Mouse (Mus musculus) embryo, embryonic 11.5 days (tissue): ENCODE results near the gene Skap1.

Experiments
- DNase-seq: peaks from one replicate; pipeline ENCODE4 v3.0.0-alpha.2; 2012; ENCODE audit warnings: low read depth, low spot score

The Skap1 gene

DNA sequence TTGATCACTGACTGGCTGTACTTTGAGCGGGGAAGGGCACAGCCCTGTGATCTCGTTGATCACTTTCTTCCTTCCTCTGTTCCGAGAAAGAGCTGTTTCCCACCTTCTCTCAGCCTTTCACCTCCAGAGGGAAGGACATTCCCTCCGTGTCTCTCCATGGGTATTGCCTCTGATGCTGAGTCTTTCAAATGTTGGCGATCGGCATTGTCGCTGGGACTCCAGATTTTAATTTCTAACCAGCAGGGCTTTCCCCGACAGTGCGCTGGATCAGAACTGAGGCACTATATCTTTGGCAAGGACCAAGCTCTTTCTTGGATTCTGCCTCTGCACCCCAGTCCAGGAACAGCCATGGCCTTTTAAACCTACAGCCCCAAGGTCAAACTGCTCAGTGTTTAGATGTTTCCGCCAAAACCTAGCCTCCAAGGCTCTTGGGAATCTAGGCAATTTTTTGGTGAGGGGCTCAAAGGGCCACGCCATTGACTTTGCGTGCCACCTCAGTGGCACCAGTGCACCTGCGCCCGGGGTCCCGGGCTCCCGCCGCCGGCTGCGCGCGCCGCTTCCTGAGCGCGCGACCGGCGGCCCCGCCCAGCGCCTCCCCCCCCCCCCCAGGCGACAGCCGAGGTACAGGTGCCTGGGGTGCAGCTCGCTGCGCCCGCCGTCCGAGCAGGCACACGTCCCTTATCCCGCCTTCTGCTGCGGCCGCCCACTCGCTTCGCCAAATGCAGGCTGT lies at the start of gene Skap1:
Skap1 (plus strand) TSS at position 608 of the 730 bp plus-strand sequence.
- no peak for DNase-seq

- no peak for DNase-seq
Observed at GRCm38 (mm10) chr11:96421074-96421473, 43.3 kb upstream of the Skap1 start.

- no peak for DNase-seq
Observed at GRCm38 (mm10) chr11:96421517-96422265, 42.7 kb upstream of the Skap1 start.

DNA sequence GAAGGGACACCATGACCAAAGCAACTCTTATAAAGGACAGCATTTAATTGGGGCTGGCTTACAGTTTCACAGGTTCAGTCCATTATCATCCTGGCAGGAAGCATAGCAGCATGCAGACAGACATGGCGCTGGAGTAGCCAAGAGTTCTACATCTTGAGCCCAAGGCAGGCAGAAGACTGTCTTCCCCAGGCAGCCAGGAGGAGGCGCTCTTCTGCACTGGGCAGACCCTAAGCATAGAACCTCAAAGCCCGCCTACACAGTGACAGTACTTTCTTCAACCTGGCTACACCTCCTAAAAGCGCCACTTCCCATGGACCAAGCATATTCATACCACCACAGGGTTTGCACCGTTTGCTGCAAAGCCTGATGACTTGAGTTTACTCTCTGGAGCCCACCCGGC lies 39.2 kb upstream of the Skap1 start:
- DNase-seq = no peak

- no peak for DNase-seq
Observed at GRCm38 (mm10) chr11:96426191-96426590, 38.2 kb upstream of the Skap1 start.

- no peak for DNase-seq
Observed at GRCm38 (mm10) chr11:96426805-96427204, 37.6 kb upstream of the Skap1 start.

DNA sequence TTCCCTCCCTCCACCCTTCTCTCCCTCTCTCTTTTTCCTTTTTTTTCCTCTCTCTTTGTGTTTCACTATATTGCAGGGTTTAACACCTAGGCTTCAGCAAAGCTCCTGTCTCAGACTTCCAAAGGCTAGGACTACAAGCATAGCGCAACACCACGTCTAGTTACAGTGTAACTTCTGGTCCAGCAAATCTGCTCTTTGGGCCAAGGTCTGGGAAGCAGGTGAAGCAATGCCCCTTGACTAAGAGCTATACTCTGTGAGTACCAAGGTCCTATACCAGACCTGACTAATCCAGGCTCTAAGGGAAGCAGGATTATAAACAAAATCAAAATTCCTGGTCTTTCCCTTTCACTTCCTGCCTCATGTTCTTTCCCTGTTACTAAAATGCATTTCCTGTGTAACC lies 35.3 kb upstream of the Skap1 start:
- no peak for DNase-seq

- no peak for DNase-seq
Observed at GRCm38 (mm10) chr11:96429891-96430290, 34.5 kb upstream of the Skap1 start.

DNA sequence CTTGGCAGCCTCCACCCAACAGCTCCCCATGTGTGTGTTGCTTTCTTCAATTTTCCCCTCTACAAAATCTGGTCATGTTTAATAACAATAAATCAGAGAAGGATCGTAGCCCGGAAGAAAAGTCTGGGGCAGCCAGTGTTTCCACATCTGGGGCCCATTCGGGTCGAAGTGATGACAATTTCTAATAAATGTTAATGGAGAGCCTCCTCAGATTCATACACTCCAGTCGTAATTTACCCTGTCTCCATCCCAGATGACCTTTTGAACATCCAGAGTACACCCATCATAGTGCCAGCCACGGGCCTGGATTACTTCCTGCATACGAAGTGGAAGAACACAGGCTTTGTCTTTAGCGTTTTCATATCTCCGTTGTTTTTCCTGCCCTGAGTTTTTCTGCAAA lies 32.5 kb upstream of the Skap1 start:
- no peak for DNase-seq

DNA sequence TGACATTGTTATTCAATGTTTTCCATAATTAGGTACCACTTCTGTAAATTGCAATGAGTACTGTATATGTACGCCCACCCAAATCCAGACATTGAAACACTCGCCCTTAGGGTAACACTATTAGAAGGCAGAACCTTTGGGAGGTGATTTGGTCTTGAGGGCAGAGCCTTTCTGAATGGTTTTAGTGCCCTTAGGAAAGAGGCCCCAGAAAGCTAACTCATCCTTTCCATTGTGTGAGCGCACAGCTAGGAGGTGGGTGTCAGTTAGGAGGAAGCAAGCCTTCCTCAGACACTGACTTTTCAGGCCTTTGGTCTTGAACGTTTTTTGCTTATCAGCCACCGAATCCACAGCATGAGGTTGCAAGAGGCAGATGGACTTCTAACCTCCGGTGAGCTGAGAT lies 29.5 kb upstream of the Skap1 start:
- no peak for DNase-seq

- DNase-seq = no peak
Observed at GRCm38 (mm10) chr11:96436525-96436924, 27.9 kb upstream of the Skap1 start.

- DNase-seq = no peak
Observed at GRCm38 (mm10) chr11:96438787-96439186, 25.6 kb upstream of the Skap1 start.

GRCm38 (mm10) chr11:96441546-96442185 lies 22.7 kb upstream of the Skap1 start:
- no peak for DNase-seq

- DNase-seq = no peak
Observed at GRCm38 (mm10) chr11:96442468-96442867, 21.9 kb upstream of the Skap1 start.

DNA sequence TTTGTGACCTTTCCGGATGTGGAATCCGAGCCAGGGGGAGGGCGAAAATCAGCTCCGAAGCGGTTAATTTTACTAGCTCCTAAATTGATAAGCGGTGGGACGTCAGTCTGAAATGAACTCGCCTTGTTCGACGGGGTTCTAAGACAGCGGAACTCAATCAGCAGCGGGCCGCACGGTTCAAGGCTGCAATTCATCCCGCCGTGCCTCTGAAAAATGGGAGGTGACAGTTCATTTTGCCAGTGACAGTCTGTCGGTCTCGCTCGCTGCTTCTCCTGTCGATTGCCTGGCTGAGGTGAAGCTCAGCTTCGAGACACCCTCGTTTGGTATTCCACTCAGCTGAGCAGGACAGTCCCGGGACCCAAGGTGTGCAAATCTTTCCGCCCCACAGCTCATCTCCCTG lies 16.5 kb upstream of the Skap1 start:
- DNase-seq = no peak

- no peak for DNase-seq
Observed at GRCm38 (mm10) chr11:96455111-96455510, 9.3 kb upstream of the Skap1 start.

GRCm38 (mm10) chr11:96455699-96456326 lies 8.6 kb upstream of the Skap1 start:
- DNase-seq = no peak

- no peak for DNase-seq
Observed at GRCm38 (mm10) chr11:96456508-96457305, 7.7 kb upstream of the Skap1 start.

GRCm38 (mm10) chr11:96461766-96462165 lies 2.6 kb upstream of the Skap1 start:
- DNase-seq = no peak

- no peak for DNase-seq
Observed at GRCm38 (mm10) chr11:96462191-96462752, 2.1 kb upstream of the Skap1 start.

- no peak for DNase-seq
Observed at GRCm38 (mm10) chr11:96464716-96465060, 295 bp downstream of the Skap1 start.
